Mouse (Mus musculus): Measurements from ENCODE around the gene Fem1a.

GRCm38 (mm10) chr17:56255429-56255828 is 1.2 kb upstream of the Fem1a start:
- TF ChIP-seq CTCF (IDR thresholded peaks at IDR 0.05; ENCODE audit: control insufficient read depth, insufficient read depth, low read length) (0 out of 2 replicates have a peak, but pooled peaks have one; percentile 4), POLR2A (IDR thresholded peaks at IDR 0.05; ENCODE audit: borderline replicate concordance, control insufficient read depth, low read depth, low read length) (no peak)
